Mouse (Mus musculus): ENCODE data around the gene Dok3. TPM values are rescaled to one million over a fixed set of nuclear protein-coding genes. Genes with fewer than 3 reads are reported as not detected.

Gene Dok3
- polyA plus RNA-seq, 1 experiment from 2014 or later: 3.6 TPM

DNA sequence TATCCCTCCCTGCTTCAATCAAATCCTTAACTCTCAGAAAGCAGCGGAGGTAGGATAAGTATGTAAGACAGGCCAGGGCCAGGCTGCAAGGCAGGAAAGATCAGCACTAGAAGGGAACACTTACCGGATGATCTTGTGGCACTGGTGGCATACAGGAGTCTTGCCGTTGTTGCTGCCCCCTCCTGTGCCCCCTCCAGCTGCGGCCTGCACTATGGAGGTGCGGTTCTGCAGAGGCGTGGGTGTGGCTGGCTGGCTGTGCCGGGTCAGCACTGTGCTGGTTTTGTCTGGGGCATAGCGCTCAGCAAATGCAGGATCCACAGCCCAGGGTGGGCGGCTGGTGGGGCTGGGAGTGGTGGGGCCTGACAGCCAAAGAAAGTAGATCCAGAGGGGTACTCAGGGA, 23.3 kb downstream of the Dok3 start:
- Histone ChIP-seq H3K9ac (ENCODE audit: low read depth, low read length) (no peak overlapping the region), H3K27me3 (replicated peaks; ENCODE audit: control insufficient read depth, insufficient read depth, low read length) (no peaks in the 10 kb centered on the region), H3K9me3 (ENCODE audit: control insufficient read depth, low read length) (no peaks in the 10 kb centered on the region), H3K36me3 (ENCODE audit: control insufficient read depth, insufficient read depth, low read length) (peaks cover 38% of the 10 kb centered on the region), H3K4me3 (ENCODE audit: low read length) (no peak overlapping the region), H3K4me1 (ENCODE audit: control insufficient read depth, insufficient read depth, low read depth, low read length) (peaks cover 6% of the 10 kb centered on the region), H3K4me2 (ENCODE audit: low read length) (no peak overlapping the region), H3K27ac (ENCODE audit: low read depth, low read length) (no peak overlapping the region)
- no peak for ATAC-seq
- 93% methylated on average over 9 of the region's 9 CpGs for WGBS

- H3K36me3 ChIP-seq (ENCODE audit: control insufficient read depth, insufficient read depth, low read length): peaks cover 36% of the 10 kb centered on the region
- WGBS: 82% methylated on average over 5 of the region's 5 CpGs
- no peaks in the 10 kb centered on the region for H3K27me3 ChIP-seq (replicated peaks; ENCODE audit: control insufficient read depth, insufficient read depth, low read length)
- no peak overlapping the region for H3K4me3 ChIP-seq (ENCODE audit: low read length)
- H3K9ac ChIP-seq (ENCODE audit: low read depth, low read length): no peak overlapping the region
- H3K9me3 ChIP-seq (ENCODE audit: control insufficient read depth, low read length): no peaks in the 10 kb centered on the region
- H3K4me2 ChIP-seq (ENCODE audit: low read length): no peak overlapping the region
- no peak for ATAC-seq
- H3K27ac ChIP-seq (ENCODE audit: low read depth, low read length): no peak overlapping the region
- H3K4me1 ChIP-seq (ENCODE audit: control insufficient read depth, insufficient read depth, low read depth, low read length): no peaks in the 10 kb centered on the region
These were observed 24.7 kb downstream of the Dok3 start for GRCm38 (mm10) chr13:55504390-55504789.

GRCm38 (mm10) chr13:55502405-55502804, 26.7 kb downstream of the Dok3 start:
- H3K4me2 ChIP-seq (ENCODE audit: low read length): no peak overlapping the region
- 86% methylated on average over 8 of the region's 8 CpGs for WGBS

GRCm38 (mm10) chr13:55500575-55500974, 28.5 kb downstream of the Dok3 start:
- H3K27ac ChIP-seq (ENCODE audit: low read depth, low read length): no peak overlapping the region
- H3K9ac ChIP-seq (ENCODE audit: low read depth, low read length): no peak overlapping the region
- H3K4me3 ChIP-seq (ENCODE audit: low read length): no peak overlapping the region
- 85% methylated on average over 10 of the region's 10 CpGs for WGBS
- no peak for ATAC-seq
- H3K4me1 ChIP-seq (ENCODE audit: control insufficient read depth, insufficient read depth, low read depth, low read length): peaks cover 9% of the 10 kb centered on the region
- H3K27me3 ChIP-seq (replicated peaks; ENCODE audit: control insufficient read depth, insufficient read depth, low read length): no peaks in the 10 kb centered on the region
- H3K4me2 ChIP-seq (ENCODE audit: low read length): no peak overlapping the region
- peaks cover 9% of the 10 kb centered on the region for H3K36me3 ChIP-seq (ENCODE audit: control insufficient read depth, insufficient read depth, low read length)
- no peaks in the 10 kb centered on the region for H3K9me3 ChIP-seq (ENCODE audit: control insufficient read depth, low read length)

More at GRCm38 (mm10) chr13:55502405-55502804, 26.7 kb downstream of the Dok3 start:
- Histone ChIP-seq H3K4me1 (ENCODE audit: control insufficient read depth, insufficient read depth, low read depth, low read length) (no peaks in the 10 kb centered on the region), H3K36me3 (ENCODE audit: control insufficient read depth, insufficient read depth, low read length) (peaks cover 23% of the 10 kb centered on the region), H3K9ac (ENCODE audit: low read depth, low read length) (no peak overlapping the region), H3K9me3 (ENCODE audit: control insufficient read depth, low read length) (no peaks in the 10 kb centered on the region), H3K4me3 (ENCODE audit: low read length) (no peak overlapping the region), H3K27me3 (replicated peaks; ENCODE audit: control insufficient read depth, insufficient read depth, low read length) (no peaks in the 10 kb centered on the region), H3K27ac (ENCODE audit: low read depth, low read length) (no peak overlapping the region)
- no peak for ATAC-seq

- H3K4me3 ChIP-seq (ENCODE audit: low read length): no peak overlapping the region
- H3K27ac ChIP-seq (ENCODE audit: low read depth, low read length): no peak overlapping the region
- no peaks in the 10 kb centered on the region for H3K27me3 ChIP-seq (replicated peaks; ENCODE audit: control insufficient read depth, insufficient read depth, low read length)
- WGBS: 45% methylated on average over 11 of the region's 11 CpGs
- ATAC-seq: no peak
- no peak overlapping the region for H3K4me2 ChIP-seq (ENCODE audit: low read length)
- peaks cover 6% of the 10 kb centered on the region; the same call in 1 of the 2 replicates for H3K36me3 ChIP-seq (ENCODE audit: control insufficient read depth, insufficient read depth, low read length)
- no peaks in the 10 kb centered on the region for H3K9me3 ChIP-seq (ENCODE audit: control insufficient read depth, low read length)
- H3K9ac ChIP-seq (ENCODE audit: low read depth, low read length): no peak overlapping the region
- peaks cover 22% of the 10 kb centered on the region for H3K4me1 ChIP-seq (ENCODE audit: control insufficient read depth, insufficient read depth, low read depth, low read length)
These were observed 30.2 kb downstream of the Dok3 start for GRCm38 (mm10) chr13:55498906-55499305.

DNA sequence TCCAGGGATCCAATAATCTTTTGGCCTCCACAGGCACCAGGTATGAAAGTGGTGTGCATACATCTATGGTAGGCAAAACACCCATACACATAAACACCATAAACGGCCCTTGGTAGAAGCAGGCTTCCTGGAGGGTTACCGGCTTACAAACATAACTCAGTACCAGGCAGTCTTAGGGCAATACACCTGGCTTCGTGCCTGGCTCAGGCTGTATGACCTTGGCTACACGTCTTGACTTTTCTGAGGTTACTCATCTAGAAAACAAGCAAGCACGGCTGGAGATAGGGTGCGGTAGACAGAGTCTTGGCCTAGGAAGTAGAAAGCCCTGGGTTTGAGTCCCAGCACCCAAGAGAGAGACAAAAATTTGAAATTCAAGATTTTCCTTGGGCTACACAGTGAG, 32.4 kb downstream of the Dok3 start:
- ATAC-seq: no peak
- WGBS: 81% methylated on average over 6 of the region's 6 CpGs
- no peaks in the 10 kb centered on the region for H3K36me3 ChIP-seq (ENCODE audit: control insufficient read depth, insufficient read depth, low read length)

DNA sequence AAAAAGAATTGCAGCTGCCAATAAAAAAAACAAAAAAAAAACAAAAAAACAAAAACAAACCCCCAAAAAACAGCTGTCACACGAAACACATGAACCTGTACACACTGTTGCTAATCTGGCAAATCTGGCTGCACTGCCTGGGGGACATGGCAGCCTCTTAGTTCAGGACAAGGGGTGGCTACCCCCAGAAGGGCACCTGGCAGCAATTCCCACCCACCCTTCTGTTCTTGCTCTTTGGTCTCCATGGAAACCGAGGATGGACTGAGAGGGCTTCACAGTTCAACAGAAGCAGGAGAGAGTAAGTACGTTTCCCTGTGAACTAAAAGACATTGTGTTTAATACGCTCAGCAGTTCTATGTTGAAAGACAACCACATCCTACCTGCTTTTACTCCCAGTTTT, 33.4 kb downstream of the Dok3 start:
- Histone ChIP-seq H3K4me1 (ENCODE audit: control insufficient read depth, insufficient read depth, low read depth, low read length) (peaks cover 22% of the 10 kb centered on the region), H3K27me3 (replicated peaks; ENCODE audit: control insufficient read depth, insufficient read depth, low read length) (no peaks in the 10 kb centered on the region), H3K4me3 (ENCODE audit: low read length) (no peak overlapping the region), H3K4me2 (ENCODE audit: low read length) (no peak overlapping the region), H3K36me3 (ENCODE audit: control insufficient read depth, insufficient read depth, low read length) (no peaks in the 10 kb centered on the region), H3K27ac (ENCODE audit: low read depth, low read length) (peak overlapping the region; percentile 36; the same call in 1 of the 2 replicates), H3K9me3 (ENCODE audit: control insufficient read depth, low read length) (no peaks in the 10 kb centered on the region), H3K9ac (ENCODE audit: low read depth, low read length) (peak overlapping the region; percentile 41)
- WGBS: 14% methylated on average over 4 of the region's 4 CpGs
- ATAC-seq: no peak

More for the DNA sequence above, 32.4 kb downstream of the Dok3 start:
- Histone ChIP-seq H3K4me1 (ENCODE audit: control insufficient read depth, insufficient read depth, low read depth, low read length) (peaks cover 22% of the 10 kb centered on the region), H3K9me3 (ENCODE audit: control insufficient read depth, low read length) (no peaks in the 10 kb centered on the region), H3K9ac (ENCODE audit: low read depth, low read length) (no peak overlapping the region), H3K4me3 (ENCODE audit: low read length) (no peak overlapping the region), H3K27me3 (replicated peaks; ENCODE audit: control insufficient read depth, insufficient read depth, low read length) (no peaks in the 10 kb centered on the region), H3K4me2 (ENCODE audit: low read length) (no peak overlapping the region), H3K27ac (ENCODE audit: low read depth, low read length) (no peak overlapping the region)

- peak; percentile 54 for ATAC-seq
- no peak overlapping the region; the same call in 1 of the 2 replicates for H3K4me2 ChIP-seq (ENCODE audit: low read length)
- H3K4me1 ChIP-seq (ENCODE audit: control insufficient read depth, insufficient read depth, low read depth, low read length): peaks cover 22% of the 10 kb centered on the region
- H3K9me3 ChIP-seq (ENCODE audit: control insufficient read depth, low read length): no peaks in the 10 kb centered on the region
- H3K9ac ChIP-seq (ENCODE audit: low read depth, low read length): no peak overlapping the region; the same call in 1 of the 2 replicates
- H3K27me3 ChIP-seq (replicated peaks; ENCODE audit: control insufficient read depth, insufficient read depth, low read length): no peaks in the 10 kb centered on the region
- WGBS: 15% methylated on average over 18 of the region's 18 CpGs
- H3K4me3 ChIP-seq (ENCODE audit: low read length): no peak overlapping the region
- no peaks in the 10 kb centered on the region for H3K36me3 ChIP-seq (ENCODE audit: control insufficient read depth, insufficient read depth, low read length)
- peak overlapping the region; percentile 31; the same call in 1 of the 2 replicates for H3K27ac ChIP-seq (ENCODE audit: low read depth, low read length)
These were observed 34.0 kb downstream of the Dok3 start for GRCm38 (mm10) chr13:55494883-55495621.

DNA sequence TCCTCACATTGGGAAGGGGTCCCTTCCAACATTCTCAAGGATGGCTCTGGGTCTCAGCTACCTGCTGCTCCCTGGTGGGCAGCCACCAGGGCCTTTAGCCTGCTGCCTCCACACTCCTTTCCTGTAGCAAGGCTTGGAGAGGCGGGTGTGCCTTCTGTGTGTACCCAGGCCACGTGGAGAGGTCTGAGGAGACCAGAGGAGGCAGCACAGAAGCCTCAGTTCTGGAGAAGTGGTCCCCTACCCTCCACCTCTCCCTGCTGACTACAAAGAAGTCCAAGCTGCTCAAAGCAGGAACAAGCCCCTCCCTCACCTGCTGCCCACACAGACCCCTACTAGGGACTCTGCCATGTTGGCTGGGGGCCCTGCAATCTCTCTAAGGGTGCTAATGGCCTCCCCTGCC, 34.8 kb downstream of the Dok3 start:
- Histone ChIP-seq H3K27me3 (replicated peaks; ENCODE audit: control insufficient read depth, insufficient read depth, low read length) (no peaks in the 10 kb centered on the region), H3K4me2 (ENCODE audit: low read length) (no peak overlapping the region), H3K9ac (ENCODE audit: low read depth, low read length) (peak overlapping the region; percentile 13; the same call in 1 of the 2 replicates), H3K4me3 (ENCODE audit: low read length) (no peak overlapping the region), H3K27ac (ENCODE audit: low read depth, low read length) (no peak overlapping the region), H3K4me1 (ENCODE audit: control insufficient read depth, insufficient read depth, low read depth, low read length) (peaks cover 22% of the 10 kb centered on the region), H3K36me3 (ENCODE audit: control insufficient read depth, insufficient read depth, low read length) (no peaks in the 10 kb centered on the region), H3K9me3 (ENCODE audit: control insufficient read depth, low read length) (no peaks in the 10 kb centered on the region)
- 0 out of 2 replicates have a peak, but pooled peaks have one; percentile 21 for ATAC-seq
- 24% methylated on average over 2 of the region's 2 CpGs for WGBS

Data from hindbrain, embryonic 16.5 days (tissue).